Mouse (Mus musculus) inflammation-experienced regulatory T-cells, adult 6 months (primary cell): ENCODE results near the gene Aurkc. TPM values are rescaled to one million over a fixed set of nuclear protein-coding genes. Genes with fewer than 3 reads are reported as not detected.
"Not testable (repeated sequence)": the region's sequence is repeated elsewhere in the genome, so short reads cannot be mapped to it uniquely, and the experiment has no call there.

Experiments
- ATAC-seq: one replicate; pipeline ENCODE4 v1.8.0; 2017
- polyA plus RNA-seq, 3 experiments: library from polyadenylated mRNA; unstranded; fragments of 100-300 nt; shearing (Covaris generic); gene quantifications; one replicate each; pipeline ENCODE4 v1.2.1; 2017

Aurkc gene
- not detected for polyA plus RNA-seq

DNA sequence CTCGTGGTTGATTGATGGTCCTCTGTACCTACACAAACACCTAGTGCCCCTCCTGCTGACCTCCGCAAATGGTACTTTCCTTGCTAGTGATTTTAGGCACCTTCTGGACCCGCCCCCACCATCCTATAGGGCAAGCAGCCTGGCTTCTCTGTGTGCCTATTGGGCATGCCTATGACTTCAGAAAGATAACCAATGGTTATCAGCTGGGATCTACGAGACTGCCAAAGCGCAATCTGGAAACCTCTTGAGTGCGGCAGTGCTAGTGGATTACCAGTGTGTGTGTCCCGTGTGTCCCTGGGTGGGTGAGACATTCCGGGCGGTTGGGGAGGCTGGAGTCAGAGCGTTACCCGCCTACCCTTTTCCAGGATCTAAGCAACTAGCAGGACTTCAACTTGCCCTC, at the start of gene Aurkc:
Gene Aurkc, plus strand, starts transcription at position 50 of the 400 bp plus-strand sequence.
- ATAC-seq, result not testable (repeated sequence)

DNA sequence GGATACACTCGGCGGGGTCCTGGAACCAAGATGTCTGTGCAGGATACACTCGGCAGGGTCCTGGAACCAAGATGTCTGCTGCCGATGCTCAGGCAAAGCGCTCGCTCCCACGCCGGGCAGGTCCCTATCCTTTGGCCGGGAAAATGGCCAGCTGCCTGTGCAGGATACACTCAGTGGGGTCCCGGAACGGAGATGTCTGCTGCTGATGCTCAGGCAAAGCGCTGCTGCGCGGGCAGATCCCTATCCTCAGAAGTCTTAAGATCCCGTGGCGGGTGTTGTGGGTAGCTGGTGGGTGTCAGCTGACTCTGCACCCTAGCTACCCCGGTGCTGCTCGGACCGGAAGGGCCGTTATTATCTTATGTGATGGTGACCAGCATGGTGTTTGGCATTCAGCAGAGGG, 47.0 kb upstream of the Aurkc start:
- ATAC-seq, result not testable (repeated sequence)

GRCm38 (mm10) chr7:6956576-6956975, 38.5 kb upstream of the Aurkc start:
- ATAC-seq, result no peak

GRCm38 (mm10) chr7:6958574-6958973, 36.5 kb upstream of the Aurkc start:
- no peak for ATAC-seq

DNA sequence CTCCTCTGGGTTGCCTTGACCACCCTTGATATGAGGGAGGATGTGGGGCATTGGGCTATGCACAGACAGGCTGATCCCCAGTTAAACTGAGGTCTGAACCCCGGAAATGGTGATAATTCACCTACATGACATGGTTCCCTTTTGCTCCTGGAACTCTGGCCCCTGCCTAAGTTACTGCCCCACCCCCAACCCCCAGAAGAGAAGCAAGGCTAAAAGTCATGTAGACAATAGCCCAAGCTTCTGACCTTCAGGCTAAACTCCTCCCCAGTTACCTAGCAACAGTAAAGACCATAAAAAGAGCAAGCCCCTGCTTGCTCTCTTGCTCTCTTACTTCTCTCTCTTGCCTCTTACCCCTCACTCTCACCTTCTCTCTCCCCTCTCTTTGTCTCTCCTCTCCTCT, 21.5 kb upstream of the Aurkc start:
- ATAC-seq, result no peak

DNA sequence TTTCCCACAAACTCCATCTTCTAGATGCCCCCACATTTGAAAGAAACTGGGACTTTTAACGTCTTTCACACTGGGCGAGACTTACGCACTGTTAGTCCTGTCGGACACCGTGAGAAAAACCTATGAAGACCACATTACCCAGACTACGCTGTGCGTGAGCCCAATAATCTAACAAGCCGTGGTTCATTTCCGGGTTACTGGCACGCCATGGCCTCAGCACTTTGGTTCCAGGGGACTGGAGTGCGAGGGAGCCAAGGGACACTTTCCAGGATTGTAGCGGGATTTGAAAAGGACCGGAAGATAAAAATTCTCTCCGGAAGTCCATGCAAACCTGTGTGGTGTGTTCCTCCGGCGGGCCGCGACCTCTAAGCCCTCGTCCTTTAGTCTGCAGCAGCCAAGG, 18.2 kb upstream of the Aurkc start:
- ATAC-seq, result no peak

DNA sequence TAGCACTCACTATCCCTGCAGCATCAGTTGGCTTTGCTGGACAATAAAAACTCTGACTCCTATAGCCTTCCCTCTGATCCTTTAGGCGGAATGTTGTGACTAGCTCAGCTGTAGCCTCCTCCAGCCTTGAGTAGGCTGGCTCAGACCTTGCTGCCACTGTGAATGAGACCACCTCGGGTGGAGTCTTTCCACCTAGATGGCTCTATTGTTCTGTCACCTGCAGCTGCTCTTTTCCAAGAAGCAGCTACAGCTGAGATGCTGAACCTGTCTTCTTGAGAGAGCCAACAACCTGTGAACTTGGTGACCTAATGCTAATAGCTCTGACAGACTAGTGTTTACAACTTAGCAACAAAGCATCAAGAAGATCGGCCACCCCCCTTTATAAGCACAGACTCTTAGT, 3.8 kb downstream of the Aurkc start:
- ATAC-seq, result not testable (repeated sequence)

DNA sequence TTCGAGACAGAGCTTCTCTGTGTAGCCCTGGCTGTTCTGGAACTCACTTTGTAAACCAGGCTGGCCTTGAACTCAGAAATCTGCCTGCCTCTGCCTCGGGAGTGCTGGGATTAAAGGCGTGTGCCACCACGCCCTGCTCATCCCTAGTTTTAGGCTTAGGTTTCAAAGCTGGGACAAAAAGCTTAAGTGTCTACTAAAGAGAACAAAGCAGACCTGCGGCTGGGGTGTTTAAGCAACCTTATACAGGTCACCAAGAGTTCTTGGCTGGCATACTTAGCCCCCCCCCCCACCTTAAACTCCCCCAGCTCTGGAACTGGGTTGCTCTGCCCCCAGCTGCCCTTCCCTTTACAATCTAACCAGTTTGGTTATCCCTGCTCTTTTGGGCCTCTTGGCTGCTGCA, 10.3 kb downstream of the Aurkc start:
- ATAC-seq, result not testable (repeated sequence)

GRCm38 (mm10) chr7:7027445-7027844, 32.3 kb downstream of the Aurkc start:
- no peak for ATAC-seq

- ATAC-seq, result not testable (repeated sequence)
These were observed 54.7 kb downstream of the Aurkc start for GRCm38 (mm10) chr7:7049659-7050320.

Other genes starting within 250 kb of the Aurkc start
- gene Zfp954, start 126.2 kb downstream of the Aurkc start, polyA plus RNA-seq, result 10 to 100 TPM; 24.7 to 37.2 (median 30.6) TPM
- gene Zfp773, start 141.5 kb downstream of the Aurkc start, polyA plus RNA-seq, result 10 to 100 TPM in 2 of 3 experiments, 1 to 10 TPM in 1; 7.6 to 19.3 (median 14.2) TPM
- 1 to 10 TPM; 2.6 to 4.9 (median 3.1) TPM for gene Zfp418, start 176.0 kb downstream of the Aurkc start, polyA plus RNA-seq
- gene Zfp772, start 214.7 kb downstream of the Aurkc start, polyA plus RNA-seq, result 1 to 10 TPM; 3.0 to 4.7 (median 4.1) TPM